Mouse (Mus musculus) hindbrain, embryonic 15.5 days (tissue): ENCODE measurements around the gene March7. TPM values are rescaled to one million over a fixed set of nuclear protein-coding genes. Genes with fewer than 3 reads are reported as not detected.

ENCODE experiments used
- ATAC-seq: fragments of 200-750 bp; cut with Nextera tagmentation; 2 replicates; pipeline ENCODE4 v1.8.0; 2017; ENCODE audit warnings: low read depth, moderate number of reproducible peaks, moderate TSS enrichment; ENCODE audit not compliant: low FRiP score
- H3K27ac ChIP-seq: fragments of 300-500 bp; sonication (generic); replicated peaks from 2 replicates; pipeline ENCODE4 v1.5.1; 2015; ENCODE audit warnings: mild to moderate bottlenecking, inconsistent platforms
- H3K27me3 ChIP-seq: fragments of 300-500 bp; sonication (generic); 2 replicates; pipeline ENCODE4 v1.6.1; 2015; ENCODE audit warnings: control low read depth, inconsistent platforms
- H3K36me3 ChIP-seq: fragments of 300-500 bp; sonication (generic); 2 replicates; pipeline ENCODE4 v1.6.1; 2015; ENCODE audit warnings: control low read depth, inconsistent platforms
- H3K4me1 ChIP-seq: fragments of 300-500 bp; sonication (generic); replicated peaks from 2 replicates; pipeline ENCODE4 v1.6.1; 2015; ENCODE audit warnings: control low read depth, inconsistent platforms
- H3K4me2 ChIP-seq: fragments of 300-500 bp; sonication (generic); 2 replicates; pipeline ENCODE4 v1.6.1; 2015; ENCODE audit warnings: moderate library complexity, mild to moderate bottlenecking, inconsistent platforms
- H3K4me3 ChIP-seq: fragments of 300-500 bp; sonication (generic); 2 replicates; pipeline ENCODE4 v1.5.1; 2015; ENCODE audit warnings: mild to moderate bottlenecking, inconsistent platforms
- H3K9ac ChIP-seq: fragments of 300-500 bp; sonication (generic); 2 replicates; pipeline ENCODE4 v1.6.1; 2015; ENCODE audit warnings: inconsistent platforms
- H3K9me3 ChIP-seq: fragments of 300-500 bp; sonication (generic); 2 replicates; pipeline ENCODE4 v1.6.1; 2016; ENCODE audit warnings: control low read depth, inconsistent platforms
- WGBS: fragments of 180-500 bp; shearing (Covaris S2); methylation state at CpG from one replicate; pipeline ENCODE4 v1.1.7; 2015; 5-methylcytosine and 5-hydroxymethylcytosine counted together
- polyA plus RNA-seq: library from polyadenylated mRNA; unstranded; fragments of >200 nt; fragmentation: Nextera tagmentation; extraction: Ambion mirVana; gene quantifications from 2 replicates; pipeline ENCODE4 v1.2.1, GENCODE M21; 2015

Gene March7
- polyA plus RNA-seq, 1 experiment from 2014 or later: 87.4 TPM

DNA sequence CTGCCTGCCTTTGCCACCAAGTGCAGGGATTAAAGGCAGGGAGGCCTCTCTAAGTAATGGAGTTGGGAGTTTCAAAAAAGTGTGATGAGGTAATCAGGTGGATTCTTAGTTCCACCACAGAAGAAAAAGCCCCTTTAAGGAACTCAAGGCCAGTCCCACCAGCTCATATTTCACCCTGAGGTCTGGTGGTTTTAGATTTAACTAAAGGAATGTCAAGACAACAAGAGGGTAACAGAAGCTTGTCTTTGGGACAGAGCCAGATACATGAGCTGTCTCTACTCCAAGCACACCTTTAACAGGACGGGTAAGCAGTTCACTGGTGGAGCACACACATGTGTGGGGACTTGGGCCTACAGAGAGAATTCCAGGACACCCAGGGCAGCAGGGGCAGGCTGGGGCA, 57.9 kb downstream of the March7 start:
- no peak for ATAC-seq
- H3K4me2 ChIP-seq: no peak overlapping the region
- H3K27me3 ChIP-seq: no peaks in the 10 kb centered on the region
- no peak overlapping the region for H3K9ac ChIP-seq
- H3K36me3 ChIP-seq: no peaks in the 10 kb centered on the region
- no peaks in the 10 kb centered on the region for H3K9me3 ChIP-seq
- H3K4me3 ChIP-seq: no peak overlapping the region
- WGBS: 57% methylated on average over 1 of the region's 1 CpGs
- no peak overlapping the region for H3K27ac ChIP-seq
- no peaks in the 10 kb centered on the region for H3K4me1 ChIP-seq

DNA sequence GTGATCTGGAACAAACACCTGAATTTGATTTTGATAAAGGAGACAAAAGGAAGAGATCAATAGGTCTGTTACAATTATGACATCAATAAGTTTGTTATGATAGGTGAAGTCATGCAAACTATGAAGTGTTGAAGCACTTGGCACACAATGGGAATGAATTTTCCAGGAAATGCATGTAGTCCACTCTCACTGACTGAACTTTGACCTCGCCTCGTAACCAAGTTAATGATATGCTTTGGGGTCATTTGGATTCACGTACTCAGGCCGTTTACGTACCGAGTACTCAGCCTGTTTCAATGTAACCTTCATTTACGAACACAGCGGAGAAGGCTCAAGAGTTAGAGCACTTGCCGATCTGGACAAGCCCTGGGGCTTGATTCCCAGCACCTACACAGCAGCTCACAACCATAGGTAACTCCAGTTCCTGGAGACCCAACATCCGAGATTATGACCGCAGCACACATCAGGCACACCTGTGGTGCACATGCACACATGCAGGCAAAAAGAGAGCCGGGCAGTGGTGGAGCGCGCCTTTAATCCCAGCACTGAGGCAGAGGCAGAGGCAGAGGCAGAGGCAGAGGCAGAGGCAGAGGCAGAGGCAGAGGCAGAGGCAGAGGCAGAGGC, 60.3 kb downstream of the March7 start:
- 95% methylated on average over 14 of the region's 14 CpGs for WGBS

DNA sequence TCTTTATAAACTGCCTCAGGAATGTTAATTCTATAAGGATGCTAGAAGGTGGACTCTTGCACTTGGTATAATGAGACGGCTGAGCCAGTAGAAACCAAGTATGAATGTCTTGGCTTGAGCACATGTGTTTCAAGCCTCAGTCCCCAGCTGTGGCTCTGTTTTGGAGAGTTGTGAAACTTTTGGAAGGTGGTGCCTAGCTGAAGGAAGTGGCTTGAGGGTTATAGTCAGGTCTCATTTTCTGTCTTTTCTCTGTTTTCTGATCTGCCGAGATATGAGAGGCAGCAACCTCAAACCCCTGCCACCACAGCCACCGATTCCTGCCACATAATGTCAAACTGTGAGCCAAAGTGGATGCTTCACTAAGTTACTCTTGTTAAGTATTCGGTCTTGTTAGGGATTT, 68.9 kb downstream of the March7 start:
- Histone ChIP-seq H3K9ac (no peak overlapping the region), H3K36me3 (no peaks in the 10 kb centered on the region), H3K9me3 (no peaks in the 10 kb centered on the region), H3K4me3 (no peak overlapping the region), H3K4me1 (peaks cover 7% of the 10 kb centered on the region), H3K27ac (no peak overlapping the region), H3K4me2 (no peak overlapping the region), H3K27me3 (no peaks in the 10 kb centered on the region)
- 96% methylated on average over 4 of the region's 4 CpGs for WGBS
- ATAC-seq: no peak

More for the DNA sequence above, 60.3 kb downstream of the March7 start:
- Histone ChIP-seq H3K4me3 (no peak overlapping the region), H3K9ac (no peak overlapping the region), H3K9me3 (no peaks in the 10 kb centered on the region), H3K27ac (no peak overlapping the region), H3K36me3 (no peaks in the 10 kb centered on the region), H3K4me1 (no peaks in the 10 kb centered on the region), H3K4me2 (no peak overlapping the region), H3K27me3 (no peaks in the 10 kb centered on the region)
- no peak for ATAC-seq

DNA sequence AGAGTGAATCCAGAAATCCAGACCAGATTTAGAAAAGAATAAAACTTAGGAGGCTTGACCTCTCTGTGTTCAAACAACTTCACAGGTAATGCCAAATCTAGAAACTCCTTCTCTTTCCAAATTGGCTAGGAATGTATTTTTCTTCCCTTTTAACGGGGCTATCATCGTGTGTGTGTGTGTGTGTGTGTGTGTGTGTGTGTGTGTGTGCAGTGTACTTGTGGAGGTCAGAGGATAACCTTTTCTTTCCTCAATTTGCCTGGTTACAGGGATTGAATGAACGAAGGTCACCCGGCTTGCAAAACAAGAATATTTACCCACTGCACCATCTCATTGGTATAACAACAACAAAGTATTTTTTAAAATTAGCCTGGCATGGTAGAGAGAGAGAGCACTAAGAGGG, 72.9 kb downstream of the March7 start:
- H3K4me1 ChIP-seq: peaks cover 17% of the 10 kb centered on the region
- no peak overlapping the region for H3K4me2 ChIP-seq
- H3K27ac ChIP-seq: no peak overlapping the region
- no peak overlapping the region for H3K4me3 ChIP-seq
- no peaks in the 10 kb centered on the region for H3K9me3 ChIP-seq
- peaks cover 13% of the 10 kb centered on the region for H3K27me3 ChIP-seq
- H3K9ac ChIP-seq: no peak overlapping the region
- no peak for ATAC-seq
- 81% methylated on average over 4 of the region's 4 CpGs for WGBS
- H3K36me3 ChIP-seq: no peaks in the 10 kb centered on the region

DNA sequence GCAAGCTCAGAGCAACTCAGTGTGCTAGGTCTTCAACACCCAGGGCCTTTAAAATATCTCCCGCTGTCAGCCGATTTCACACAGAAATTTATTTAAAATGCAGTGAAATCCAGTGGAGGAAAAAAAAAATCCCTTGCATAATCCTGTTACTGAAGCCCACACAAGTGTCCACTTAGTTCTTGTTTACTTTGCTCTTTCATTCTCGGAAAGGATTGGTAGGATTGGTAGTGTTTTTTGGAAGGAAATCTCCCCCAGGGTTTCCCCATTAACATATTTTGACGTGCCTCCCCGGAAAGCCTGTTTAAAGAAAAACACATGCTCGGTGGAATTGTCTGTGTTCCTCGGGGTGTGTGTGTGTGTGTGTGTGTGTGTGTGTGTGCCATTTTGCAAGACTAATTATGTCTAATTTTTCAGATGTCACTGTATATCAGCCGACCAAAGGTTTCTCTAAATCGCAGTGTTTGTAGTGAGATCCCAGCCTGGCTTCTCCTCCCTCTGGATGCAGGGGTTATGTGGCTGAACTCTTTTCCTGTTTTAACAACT, 73.6 kb downstream of the March7 start:
- 11% methylated on average over 9 of the region's 9 CpGs for WGBS

DNA sequence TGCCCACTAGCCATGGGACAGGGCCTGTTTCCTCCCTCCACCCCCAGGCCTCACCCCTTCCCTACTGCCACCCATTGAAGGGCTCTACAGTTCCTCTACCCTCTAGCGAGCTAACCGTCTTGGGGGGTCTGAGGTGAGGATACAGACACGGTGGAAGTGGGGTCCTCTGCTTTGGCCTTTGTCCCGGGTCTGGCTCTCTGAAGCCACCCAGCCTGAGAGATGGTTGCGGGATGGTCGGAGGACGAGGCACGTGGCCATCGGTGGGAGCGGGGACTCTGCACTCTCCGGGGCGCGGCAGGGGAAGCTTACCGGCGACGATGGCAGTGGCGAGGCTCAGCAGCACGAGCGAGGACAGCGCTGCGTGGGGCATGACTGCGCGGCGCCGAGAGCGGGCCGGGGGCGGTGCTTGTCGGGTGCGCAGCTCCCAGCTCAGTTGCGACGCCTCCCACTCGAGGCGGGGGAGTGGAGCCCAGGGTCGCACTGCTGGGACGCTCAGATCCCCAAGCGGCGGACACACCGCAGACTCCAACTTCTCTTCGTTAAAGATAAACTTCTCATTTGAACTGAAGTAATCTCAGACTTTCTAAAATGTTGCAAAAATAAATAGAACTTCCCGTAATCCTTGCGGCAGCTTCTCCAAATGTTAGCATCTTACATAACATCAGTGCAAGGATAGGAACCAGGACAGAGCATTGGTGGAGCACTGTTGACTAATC, 74.2 kb downstream of the March7 start:
- H3K4me1 ChIP-seq: peaks cover 17% of the 10 kb centered on the region
- H3K4me3 ChIP-seq: peak overlapping the region; percentile 48
- 1% methylated on average over 42 of the region's 42 CpGs for WGBS
- H3K27ac ChIP-seq: no peak overlapping the region
- H3K27me3 ChIP-seq: peaks cover 13% of the 10 kb centered on the region
- peak; percentile 83 for ATAC-seq
- H3K9me3 ChIP-seq: no peaks in the 10 kb centered on the region
- no peaks in the 10 kb centered on the region for H3K36me3 ChIP-seq
- H3K4me2 ChIP-seq: peak overlapping the region; percentile 97
- H3K9ac ChIP-seq: peak overlapping the region; percentile 54

More for the DNA sequence above, 73.6 kb downstream of the March7 start:
- no peak overlapping the region for H3K27ac ChIP-seq
- H3K9me3 ChIP-seq: no peaks in the 10 kb centered on the region
- peak overlapping the region; percentile 48 for H3K4me3 ChIP-seq
- peak overlapping the region; percentile 54; the same call in 1 of the 2 replicates for H3K9ac ChIP-seq
- H3K4me1 ChIP-seq: peaks cover 17% of the 10 kb centered on the region
- peak overlapping the region; percentile 97 for H3K4me2 ChIP-seq
- peaks cover 13% of the 10 kb centered on the region for H3K27me3 ChIP-seq
- H3K36me3 ChIP-seq: no peaks in the 10 kb centered on the region
- ATAC-seq: no peak; the same call in 1 of the 2 replicates

DNA sequence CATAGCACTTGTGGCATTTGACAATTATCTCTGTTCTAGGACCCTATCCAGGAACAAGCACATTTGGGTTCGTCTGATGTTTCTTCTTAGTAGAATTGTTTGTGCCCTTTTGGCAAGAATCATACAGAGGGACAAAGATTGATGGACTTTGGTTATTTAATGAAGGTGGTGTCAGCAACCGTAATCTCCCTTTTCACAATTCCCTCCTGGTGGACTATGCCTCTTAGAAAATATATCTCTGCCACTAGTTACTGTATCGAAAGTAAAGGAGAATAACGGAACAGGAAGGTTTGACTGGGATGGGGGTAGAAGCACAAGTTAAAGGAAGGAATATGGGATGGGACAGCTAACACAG, 74.8 kb downstream of the March7 start, which contains the start of gene Cd302:
Gene Cd302 (minus strand): TSS at position 22 of the 355 bp plus-strand sequence.
- peaks cover 17% of the 10 kb centered on the region for H3K4me1 ChIP-seq
- 56% methylated on average over 4 of the region's 4 CpGs for WGBS
- no peak for ATAC-seq

DNA sequence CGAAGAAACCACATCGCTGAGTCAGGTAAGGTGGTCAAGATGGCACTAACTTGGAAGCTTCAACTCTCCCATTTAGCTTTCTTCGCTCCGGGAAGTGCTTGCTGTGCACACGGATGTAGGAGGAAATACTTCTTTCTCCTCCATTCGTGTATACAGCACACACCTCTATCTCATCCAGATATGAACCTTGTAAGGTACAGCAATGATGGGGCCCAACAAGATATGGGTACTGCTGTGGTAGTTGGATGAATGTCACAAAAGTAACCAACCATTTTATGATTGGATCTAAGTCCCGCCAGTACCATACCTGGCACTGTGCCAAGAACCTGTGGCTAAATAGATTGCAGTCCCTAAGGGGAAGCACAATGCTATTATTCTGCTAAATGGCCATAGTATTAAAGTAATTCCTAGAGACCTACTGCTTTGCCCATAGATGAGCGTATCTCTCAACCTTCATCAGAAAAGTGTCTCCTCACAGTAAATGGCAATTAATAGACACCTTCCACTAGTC, 75.5 kb downstream of the March7 start:
- H3K4me1 ChIP-seq: peaks cover 17% of the 10 kb centered on the region
- H3K4me3 ChIP-seq: no peak overlapping the region
- H3K27me3 ChIP-seq: peaks cover 13% of the 10 kb centered on the region
- WGBS: 83% methylated on average over 8 of the region's 8 CpGs
- H3K9me3 ChIP-seq: no peaks in the 10 kb centered on the region
- no peak overlapping the region for H3K4me2 ChIP-seq
- H3K27ac ChIP-seq: no peak overlapping the region
- no peak overlapping the region for H3K9ac ChIP-seq
- no peak for ATAC-seq
- H3K36me3 ChIP-seq: no peaks in the 10 kb centered on the region

More for the DNA sequence above, 74.8 kb downstream of the March7 start, which contains the start of gene Cd302:
- Histone ChIP-seq H3K27ac (no peak within 1 kb of the TSS), H3K36me3 (no peaks in the 10 kb centered on the region), H3K27me3 (peaks cover 13% of the 10 kb centered on the region), H3K4me3 (peak within 1 kb of the TSS; percentile 48), H3K9ac (peak within 1 kb of the TSS; percentile 54), H3K9me3 (no peaks in the 10 kb centered on the region), H3K4me2 (peak within 1 kb of the TSS; percentile 97)

DNA sequence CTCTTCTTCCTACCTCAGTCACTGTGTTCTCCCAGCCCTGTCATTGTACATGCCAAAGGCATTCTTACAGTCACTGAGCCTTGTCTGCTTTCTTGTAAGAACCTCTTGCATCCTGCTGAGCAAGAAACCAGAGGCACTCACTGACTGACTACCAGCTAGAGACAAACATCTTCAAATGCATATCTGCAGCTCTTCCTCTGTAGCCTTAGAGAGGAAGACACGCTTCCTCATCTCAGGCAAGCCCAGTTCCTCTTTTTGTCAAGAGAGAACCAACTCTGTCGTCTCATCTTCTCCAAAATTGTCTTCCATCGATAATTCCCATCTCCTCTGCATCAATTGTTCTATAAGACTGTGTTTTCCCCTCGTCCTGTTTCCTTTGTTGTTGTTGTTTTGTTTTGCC, 78.9 kb downstream of the March7 start:
- H3K4me3 ChIP-seq: no peak overlapping the region
- 86% methylated on average over 4 of the region's 4 CpGs for WGBS
- no peak for ATAC-seq

DNA sequence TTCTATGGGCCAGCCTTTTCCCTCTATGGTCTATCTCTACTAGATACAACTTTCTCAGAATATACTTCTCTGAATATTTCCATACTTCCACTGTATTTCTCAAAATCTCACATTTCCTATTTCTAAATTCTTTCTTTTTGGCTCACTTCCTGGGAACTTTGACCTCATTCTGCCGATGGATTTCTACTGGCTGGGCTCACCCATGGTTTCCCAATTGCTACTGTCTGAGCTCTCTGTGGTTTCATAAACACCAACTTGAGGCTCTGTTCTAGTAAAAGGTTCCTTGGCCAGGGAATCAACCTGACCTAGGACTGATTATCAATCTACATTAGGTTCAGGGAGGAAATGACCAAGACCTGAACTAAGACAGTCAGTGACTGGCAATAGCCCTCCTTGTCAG, 79.8 kb downstream of the March7 start:
- Histone ChIP-seq H3K4me3 (no peak overlapping the region), H3K27ac (no peak overlapping the region), H3K27me3 (peaks cover 11% of the 10 kb centered on the region), H3K36me3 (no peaks in the 10 kb centered on the region), H3K9me3 (no peaks in the 10 kb centered on the region), H3K4me2 (no peak overlapping the region), H3K9ac (no peak overlapping the region), H3K4me1 (peaks cover 2% of the 10 kb centered on the region)
- ATAC-seq: no peak
- WGBS: 73% methylated on average over 1 of the region's 1 CpGs

More for the DNA sequence above, 78.9 kb downstream of the March7 start:
- Histone ChIP-seq H3K36me3 (no peaks in the 10 kb centered on the region), H3K27me3 (peaks cover 13% of the 10 kb centered on the region), H3K9ac (no peak overlapping the region), H3K4me1 (peaks cover 10% of the 10 kb centered on the region), H3K9me3 (no peaks in the 10 kb centered on the region), H3K27ac (no peak overlapping the region), H3K4me2 (no peak overlapping the region)

DNA sequence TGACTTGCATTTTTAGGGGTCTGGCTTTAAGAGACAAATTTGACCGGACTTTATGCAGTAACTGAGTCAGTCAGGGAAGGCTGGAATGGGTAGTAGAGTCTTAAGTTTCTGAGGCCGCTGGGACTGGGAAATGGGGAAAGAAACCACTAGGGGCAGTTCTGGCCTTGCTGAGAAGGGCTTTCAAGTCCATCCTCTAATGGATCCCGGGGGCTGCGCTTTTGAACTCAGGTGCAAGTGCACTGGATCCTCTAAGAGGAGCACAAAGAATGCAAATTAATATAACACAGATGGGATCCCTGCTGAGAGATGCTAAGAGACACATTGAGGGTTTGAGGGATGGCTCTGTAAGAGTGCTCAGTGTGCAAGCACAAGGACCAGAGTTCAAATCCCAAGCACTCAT, 81.7 kb downstream of the March7 start:
- Histone ChIP-seq H3K36me3 (no peaks in the 10 kb centered on the region), H3K9ac (no peak overlapping the region), H3K27me3 (no peaks in the 10 kb centered on the region), H3K4me3 (no peak overlapping the region), H3K4me1 (no peaks in the 10 kb centered on the region), H3K27ac (no peak overlapping the region), H3K4me2 (no peak overlapping the region), H3K9me3 (0 out of 2 replicates have a peak, but pooled peaks cover 5% of the 10 kb centered on the region)
- WGBS: 88% methylated on average over 4 of the region's 4 CpGs
- no peak for ATAC-seq

DNA sequence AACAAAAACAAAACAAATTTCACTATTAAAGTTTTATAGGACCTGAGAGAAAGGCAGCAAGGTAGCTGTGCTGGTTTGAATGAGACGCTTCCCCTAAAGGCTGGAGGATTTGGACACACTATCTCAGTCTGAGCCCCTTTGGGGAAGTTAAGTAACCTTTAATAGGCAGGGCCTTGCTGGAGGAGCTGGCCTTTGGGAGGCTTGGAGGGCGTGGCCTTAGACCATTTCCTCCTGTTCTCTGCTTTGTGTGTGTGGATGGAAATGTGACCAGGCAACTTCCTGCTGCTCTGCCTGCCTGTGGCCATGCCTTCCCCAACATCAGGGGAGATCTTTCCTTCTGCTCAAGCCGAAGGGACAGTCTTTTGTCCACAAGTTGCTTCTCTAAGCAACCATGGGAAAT, 88.6 kb downstream of the March7 start:
- Histone ChIP-seq H3K4me2 (no peak overlapping the region), H3K9ac (no peak overlapping the region), H3K27ac (no peak overlapping the region), H3K27me3 (no peaks in the 10 kb centered on the region), H3K4me3 (no peak overlapping the region), H3K4me1 (no peaks in the 10 kb centered on the region), H3K9me3 (0 out of 2 replicates have a peak, but pooled peaks cover 5% of the 10 kb centered on the region), H3K36me3 (no peaks in the 10 kb centered on the region)
- 78% methylated on average over 3 of the region's 3 CpGs for WGBS
- ATAC-seq: no peak
